8 mouse cellular contexts compared by ENCODE assay signal in genomic region chr11:60454080-60454744, GRCm38 (mm10). TPM values are rescaled to one million over a fixed set of nuclear protein-coding genes. Genes with fewer than 3 reads are reported as not detected.
DNase-seq lines count a peak whose midpoint lies in the region; ATAC-seq and TF ChIP-seq lines count a peak whose summit lies in the region.

Gene Drg2, plus strand, starts transcription at chr11:60454591.

- TF ChIP-seq CTCF in cortical plate, adult 2 months (IDR thresholded peaks at IDR 0.05; ENCODE audit: extremely low read depth, insufficient read depth, low read length) = no peak

- H3K27ac ChIP-seq in cortical plate, adult 2 months (ENCODE audit: insufficient read depth, low read length) = no peak within 1 kb of the TSS

- H3K4me1 ChIP-seq in cortical plate, adult 2 months (ENCODE audit: control insufficient read depth, insufficient read depth, low read length) = peaks cover 6% of the 10 kb centered on the region
- H3K4me1 ChIP-seq in megakaryocyte, embryonic 14.5 days = peaks cover 50% of the 10 kb centered on the region

- H3K4me3 ChIP-seq in cortical plate, adult 2 months (ENCODE audit: insufficient read depth, low read length) = peak within 1 kb of the TSS; percentile 50
- peak within 1 kb of the TSS; percentile 96 for H3K4me3 ChIP-seq in megakaryocyte, embryonic 14.5 days (replicated peaks)

- no peaks in the 10 kb centered on the region for H3K9me3 ChIP-seq in megakaryocyte, embryonic 14.5 days

- H3K36me3 ChIP-seq in megakaryocyte, embryonic 14.5 days (replicated peaks; ENCODE audit: low read length) = peaks cover 42% of the 10 kb centered on the region

- no peaks in the 10 kb centered on the region for H3K27me3 ChIP-seq in megakaryocyte, embryonic 14.5 days (replicated peaks)

- DNase-seq in gastrocnemius, adult 8-10 months (ENCODE audit: low spot score in 2 of 2) = peak; percentile 70 to 77
- DNase-seq in hindlimb bud, embryonic 11.5 days (ENCODE audit: extremely low spot score, low read depth, low spot score) = peak; percentile 91
- peak; percentile 76 to 92 for DNase-seq in left cerebral cortex, adult 8-10 months (ENCODE audit: low spot score in 2 of 2)
- peak; percentile 93 to 95 for DNase-seq in right cerebral cortex, postnatal 10 days (ENCODE audit: low spot score in 2 of 2)
- DNase-seq in urinary bladder, postnatal 25 days (ENCODE audit: low spot score) = peak; percentile 83

- ATAC-seq in activated CD4-positive, CD25-positive, alpha-beta regulatory T cell, adult 4 months = peak; percentile 89

- TF ChIP-seq POLR2A in cortical plate, adult 2 months (IDR thresholded peaks at IDR 0.05; ENCODE audit: extremely low read depth, insufficient read depth, low read length) = peak; percentile 82

RNA-seq across cellular contexts. Expression of gene Drg2, which starts in this region (rescaled TPM):
- polyA plus RNA-seq in activated CD4-positive, CD25-positive, alpha-beta regulatory T cell, adult 4 months (2017; shearing (Covaris generic)) = 10 to 100 TPM; 49.7 to 57.8 TPM
- polyA plus RNA-seq in cortical plate, adult 2 months (2012; rRNA removed) = 79.6 and 80.2 TPM in 2 replicates
- 10 to 100 TPM; 21.6 to 24.9 (median 22.7) TPM for total RNA-seq in gastrocnemius, adult 8-10 months (2022)
- total RNA-seq in left cerebral cortex, adult 8-10 months (2022) = 10 to 100 TPM; 66.9 to 74.1 (median 69.2) TPM
- 36.8 and 100 TPM in 2 replicates for polyA plus RNA-seq in megakaryocyte, embryonic 14.5 days (2012; ENCODE audit: insufficient read depth, low replicate concordance)
